Mouse (Mus musculus) cerebellum, postnatal 25 days (tissue): ENCODE measurements around the gene 4930467E23Rik.
A peak's percentile ranks its signal among the peaks of the same experiment; 100 is the strongest.
"Not testable (repeated sequence)": the region's sequence is repeated elsewhere in the genome, so short reads cannot be mapped to it uniquely, and the experiment has no call there.

Experiments
- DNase-seq, 2 experiments: peaks; one replicate each; pipeline ENCODE4 v3.0.0; 2021; ENCODE audit warnings: mixed read lengths in 2 of 2

4930467E23Rik gene

GRCm38 (mm10) chr8:19729276-19729675, at the start of gene 4930467E23Rik:
4930467E23Rik (plus strand) TSS chr8:19729576.
- not testable (repeated sequence) for DNase-seq

- DNase-seq = not testable (repeated sequence)
Observed at GRCm38 (mm10) chr8:19682311-19682710, 47.1 kb upstream of the 4930467E23Rik start.

- peak in 1 of 2 experiments; percentile 14 for DNase-seq
Observed at GRCm38 (mm10) chr8:19685476-19685875, 43.9 kb upstream of the 4930467E23Rik start.

GRCm38 (mm10) chr8:19688802-19689525, 40.4 kb upstream of the 4930467E23Rik start:
- not testable (repeated sequence) for DNase-seq

- DNase-seq = not testable (repeated sequence)
Observed at GRCm38 (mm10) chr8:19689745-19690144, 39.6 kb upstream of the 4930467E23Rik start.

- DNase-seq = not testable (repeated sequence)
Observed at GRCm38 (mm10) chr8:19691421-19691820, 38.0 kb upstream of the 4930467E23Rik start.

GRCm38 (mm10) chr8:19697497-19698077, 31.8 kb upstream of the 4930467E23Rik start:
- DNase-seq = peak in 1 of 2 experiments; percentile 20

GRCm38 (mm10) chr8:19698123-19698522, 31.3 kb upstream of the 4930467E23Rik start:
- DNase-seq = not testable (repeated sequence)

- DNase-seq = peak; percentile 53 to 54
Observed at GRCm38 (mm10) chr8:19698722-19699121, 30.7 kb upstream of the 4930467E23Rik start.

- DNase-seq = not testable (repeated sequence)
Observed at GRCm38 (mm10) chr8:19701326-19701725, 28.1 kb upstream of the 4930467E23Rik start.

- not testable (repeated sequence) for DNase-seq
Observed at GRCm38 (mm10) chr8:19702276-19702675, 27.1 kb upstream of the 4930467E23Rik start.

GRCm38 (mm10) chr8:19702972-19703709, 26.2 kb upstream of the 4930467E23Rik start:
- DNase-seq = peak; percentile 79 to 87

- not testable (repeated sequence) for DNase-seq
Observed at GRCm38 (mm10) chr8:19703906-19704305, 25.5 kb upstream of the 4930467E23Rik start.

- peak in 1 of 2 experiments; percentile 27 for DNase-seq
Observed at GRCm38 (mm10) chr8:19704441-19705215, 24.7 kb upstream of the 4930467E23Rik start.

- not testable (repeated sequence) for DNase-seq
Observed at GRCm38 (mm10) chr8:19705216-19705600, 24.2 kb upstream of the 4930467E23Rik start.

GRCm38 (mm10) chr8:19706101-19706725, 23.2 kb upstream of the 4930467E23Rik start:
- DNase-seq = not testable (repeated sequence)

GRCm38 (mm10) chr8:19706918-19707760, 22.2 kb upstream of the 4930467E23Rik start:
- peak; percentile 61 to 82 for DNase-seq

GRCm38 (mm10) chr8:19707761-19708443, 21.5 kb upstream of the 4930467E23Rik start:
- not testable (repeated sequence) for DNase-seq

GRCm38 (mm10) chr8:19708976-19709375, 20.4 kb upstream of the 4930467E23Rik start:
- not testable (repeated sequence) for DNase-seq

- peak in 1 of 2 experiments; percentile 24 for DNase-seq
Observed at GRCm38 (mm10) chr8:19709488-19709887, 19.9 kb upstream of the 4930467E23Rik start.
